Mouse (Mus musculus): ENCODE results near the gene Rad21l.

Gene Rad21l

GRCm38 (mm10) chr2:151628011-151628410 lies 40.3 kb downstream of the Rad21l start:
- peak; percentile 14 for DNase-seq

GRCm38 (mm10) chr2:151626296-151626695 lies 42.0 kb downstream of the Rad21l start:
- DNase-seq = peak; percentile 1

- DNase-seq = peak; percentile 1
Observed at GRCm38 (mm10) chr2:151623776-151624175, 44.6 kb downstream of the Rad21l start.

GRCm38 (mm10) chr2:151616551-151617329 lies 51.6 kb downstream of the Rad21l start:
- peak; percentile 64 for DNase-seq

GRCm38 (mm10) chr2:151615779-151616178 lies 52.6 kb downstream of the Rad21l start:
- DNase-seq = peak; percentile 86

GRCm38 (mm10) chr2:151609974-151610373 lies 58.4 kb downstream of the Rad21l start:
- no peak for DNase-seq

GRCm38 (mm10) chr2:151608435-151608834 lies 59.9 kb downstream of the Rad21l start:
- no peak for DNase-seq

GRCm38 (mm10) chr2:151605437-151605987 lies 62.8 kb downstream of the Rad21l start:
- peak; percentile 90 for DNase-seq

- DNase-seq = peak; percentile 68
Observed at GRCm38 (mm10) chr2:151603630-151604029, 64.7 kb downstream of the Rad21l start.

- no peak for DNase-seq
Observed at GRCm38 (mm10) chr2:151602106-151602505, 66.2 kb downstream of the Rad21l start.

- peak; percentile 74 for DNase-seq
Observed at GRCm38 (mm10) chr2:151598068-151598467, 70.3 kb downstream of the Rad21l start.
